Mouse (Mus musculus) kidney, embryonic 14.5 days (tissue): ENCODE measurements around the gene Sinhcaf. TPM values are rescaled to one million over a fixed set of nuclear protein-coding genes. Genes with fewer than 3 reads are reported as not detected.

Source experiments
- ATAC-seq: fragments of 200-750 bp; cut with Nextera tagmentation; 2 replicates; pipeline ENCODE4 v1.8.0; 2017; ENCODE audit warnings: moderate number of reproducible peaks, mild to moderate bottlenecking, moderate TSS enrichment, moderate library complexity; ENCODE audit not compliant: low FRiP score, low TSS enrichment
- H3K27ac ChIP-seq: fragments of 300-500 bp; sonication (generic); 2 replicates; pipeline ENCODE4 v1.5.1; 2014; ENCODE audit warnings: low read depth, mild to moderate bottlenecking, low read length, moderate library complexity, mixed read lengths
- H3K27me3 ChIP-seq: fragments of 300-500 bp; sonication (generic); 2 replicates; pipeline ENCODE4 v1.6.1; 2014; ENCODE audit warnings: mild to moderate bottlenecking, low read length; ENCODE audit not compliant: control insufficient read depth, insufficient read depth
- H3K36me3 ChIP-seq: fragments of 300-500 bp; sonication (generic); 2 replicates; pipeline ENCODE4 v1.6.1; 2014; ENCODE audit warnings: low read length, mixed read lengths; ENCODE audit not compliant: control insufficient read depth, insufficient read depth
- H3K4me1 ChIP-seq: fragments of 300-500 bp; sonication (generic); 2 replicates; pipeline ENCODE4 v1.6.1; 2014; ENCODE audit warnings: low read length, mixed read lengths; ENCODE audit not compliant: control insufficient read depth, insufficient read depth
- H3K4me2 ChIP-seq: fragments of 300-500 bp; sonication (generic); replicated peaks from 2 replicates; pipeline ENCODE4 v1.6.1; 2014; ENCODE audit warnings: low read depth, mild to moderate bottlenecking, low read length
- H3K4me3 ChIP-seq: fragments of 300-500 bp; sonication (generic); 2 replicates; pipeline ENCODE4 v1.5.1; 2014; ENCODE audit warnings: mild to moderate bottlenecking, low read length
- H3K9ac ChIP-seq: fragments of 300-500 bp; sonication (generic); 2 replicates; pipeline ENCODE4 v1.6.1; 2014; ENCODE audit warnings: low read depth, mild to moderate bottlenecking, low read length, moderate library complexity
- H3K9me3 ChIP-seq: fragments of 300-500 bp; sonication (generic); 2 replicates; pipeline ENCODE4 v1.6.1; 2016; ENCODE audit warnings: low read length; ENCODE audit not compliant: control insufficient read depth
- WGBS: fragments of 180-500 bp; shearing (Covaris S2); extraction: QIAGEN DNeasy Blood & Tissue Kit; methylation state at CpG from one replicate; pipeline ENCODE4 v1.1.7; 2014; 5-methylcytosine and 5-hydroxymethylcytosine counted together
- polyA plus RNA-seq: library from polyadenylated mRNA; unstranded; fragments of >200 nt; fragmentation: Nextera tagmentation; extraction: Ambion mirVana; gene quantifications from 2 replicates; pipeline ENCODE4 v1.2.1, GENCODE M21; 2014

Gene Sinhcaf
- polyA plus RNA-seq, 1 experiment from 2014 or later = 181 TPM

DNA sequence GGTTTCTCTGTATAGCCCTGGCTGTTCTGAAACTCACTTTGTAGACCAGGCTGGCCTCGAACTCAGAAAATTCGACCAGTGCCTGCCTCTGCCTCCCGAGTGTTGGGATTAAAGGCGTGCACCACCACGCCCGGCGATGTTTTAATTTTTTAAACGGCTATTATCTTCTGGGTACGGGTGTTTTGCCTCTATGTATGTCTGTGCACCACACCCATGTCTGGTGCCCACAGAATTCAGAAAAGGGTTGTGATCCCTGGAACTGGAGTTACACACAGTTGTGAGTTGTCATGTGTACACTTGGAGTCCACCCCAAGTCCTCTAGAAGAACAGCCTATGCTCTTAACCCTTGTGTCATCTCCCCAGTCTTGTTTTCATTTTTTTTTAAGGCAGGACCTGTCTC is 39.3 kb downstream of the Sinhcaf start:
- Histone ChIP-seq H3K9me3 (no peaks in the 10 kb centered on the region), H3K4me1 (no peaks in the 10 kb centered on the region), H3K4me2 (no peak overlapping the region), H3K9ac (no peak overlapping the region), H3K36me3 (no peaks in the 10 kb centered on the region), H3K27ac (no peak overlapping the region), H3K27me3 (no peaks in the 10 kb centered on the region), H3K4me3 (no peak overlapping the region)
- WGBS = 89% methylated on average over 9 of the region's 9 CpGs
- no peak for ATAC-seq

DNA sequence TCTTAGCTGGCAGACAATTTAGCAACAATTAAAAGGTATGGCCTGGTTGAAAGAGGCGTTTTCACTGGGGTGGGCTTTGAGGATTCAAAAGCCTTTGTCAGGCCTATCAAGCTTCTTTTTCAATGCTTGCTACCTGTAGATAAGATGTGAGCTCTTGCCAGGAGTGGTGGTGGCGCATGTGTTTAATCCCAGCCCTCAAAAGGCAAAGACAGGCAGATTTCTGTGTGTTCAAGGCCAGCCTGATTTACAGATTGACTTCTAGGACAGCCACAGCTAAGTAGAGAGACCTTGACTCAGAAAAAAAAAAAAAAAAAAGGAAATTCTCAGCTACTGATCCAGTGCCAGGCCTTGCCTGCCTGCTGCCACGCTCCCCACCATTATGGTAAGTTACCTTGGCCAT is 43.5 kb downstream of the Sinhcaf start:
- no peaks in the 10 kb centered on the region for H3K9me3 ChIP-seq
- no peak overlapping the region for H3K4me3 ChIP-seq
- no peaks in the 10 kb centered on the region for H3K27me3 ChIP-seq
- no peaks in the 10 kb centered on the region for H3K36me3 ChIP-seq
- 89% methylated on average over 3 of the region's 3 CpGs for WGBS
- no peak overlapping the region for H3K9ac ChIP-seq
- H3K4me1 ChIP-seq = no peaks in the 10 kb centered on the region
- H3K27ac ChIP-seq = no peak overlapping the region
- ATAC-seq = no peak
- no peak overlapping the region for H3K4me2 ChIP-seq

DNA sequence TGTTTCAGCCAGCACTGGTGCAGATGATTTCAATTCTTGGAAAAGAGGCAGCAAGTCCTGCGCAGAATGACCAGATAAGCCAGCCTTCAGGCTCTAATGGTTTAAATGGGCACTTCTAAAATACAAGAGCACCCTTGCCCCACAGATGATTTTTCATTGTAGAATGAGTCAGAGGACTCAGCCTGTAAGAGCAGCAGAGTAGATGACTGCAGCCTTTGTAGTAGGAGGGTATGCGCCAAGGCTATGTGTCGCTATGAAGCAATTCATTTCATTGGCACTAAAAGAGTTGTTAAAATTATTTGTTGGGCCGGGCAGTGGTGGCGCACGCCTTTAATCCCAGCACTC is 49.8 kb downstream of the Sinhcaf start:
- Histone ChIP-seq H3K9me3 (no peaks in the 10 kb centered on the region), H3K27me3 (no peaks in the 10 kb centered on the region), H3K36me3 (no peaks in the 10 kb centered on the region), H3K4me1 (no peaks in the 10 kb centered on the region; the same call in 1 of the 2 replicates), H3K4me2 (peak overlapping the region; percentile 81), H3K4me3 (peak overlapping the region; percentile 81), H3K9ac (peak overlapping the region; percentile 78; the same call in 1 of the 2 replicates), H3K27ac (peak overlapping the region; percentile 86)
- 57% methylated on average over 6 of the region's 6 CpGs for WGBS
- peak; percentile 33 for ATAC-seq

DNA sequence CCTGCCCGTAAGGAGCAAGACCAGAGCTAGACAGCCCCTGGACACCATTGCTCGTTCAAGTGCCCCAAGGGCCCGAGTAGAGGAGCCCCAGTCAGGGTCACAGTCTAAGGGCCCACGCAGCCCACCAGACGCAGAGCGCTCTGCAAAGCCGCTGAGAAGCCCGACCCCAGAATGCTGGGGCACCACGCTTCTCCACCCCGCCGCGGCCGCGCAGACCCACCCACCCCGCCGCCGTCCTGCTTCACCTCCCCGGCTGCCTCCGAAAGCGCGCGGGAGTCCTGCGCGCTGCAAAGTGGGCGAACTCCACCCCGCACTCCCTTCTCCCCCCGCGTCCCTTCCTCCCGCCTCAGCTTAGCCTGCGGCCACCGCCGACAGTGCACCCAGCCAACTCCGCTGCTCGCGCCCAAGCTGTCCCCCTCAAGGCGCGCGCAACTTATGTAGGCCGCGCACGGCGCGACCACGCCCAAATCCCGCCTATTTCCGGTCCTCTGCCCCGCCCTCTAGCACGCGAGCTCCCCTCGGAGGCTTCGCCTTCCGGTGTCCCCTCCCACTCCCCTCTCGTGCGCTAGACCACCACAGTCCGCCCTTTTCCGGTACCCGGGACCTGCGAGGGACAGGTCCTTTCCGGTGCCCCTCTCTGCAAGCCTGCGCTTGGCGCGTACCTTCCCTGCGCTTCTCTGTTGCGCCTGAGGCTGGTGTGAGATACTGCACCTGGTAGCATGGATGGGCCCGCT is 50.3 kb downstream of the Sinhcaf start, which contains the start of gene Caprin2:
Gene Caprin2, minus strand, starts transcription at position 465 of the 734 bp plus-strand sequence.
- Histone ChIP-seq H3K9me3 (no peaks in the 10 kb centered on the region), H3K4me3 (peak within 1 kb of the TSS; percentile 81), H3K27me3 (no peaks in the 10 kb centered on the region), H3K27ac (peak within 1 kb of the TSS; percentile 86), H3K9ac (peak within 1 kb of the TSS; percentile 78), H3K4me2 (peak within 1 kb of the TSS; percentile 81), H3K36me3 (no peaks in the 10 kb centered on the region), H3K4me1 (no peaks in the 10 kb centered on the region; the same call in 1 of the 2 replicates)
- under 1% methylated on average over 58 of the region's 65 CpGs for WGBS
- peak; percentile 99 for ATAC-seq

DNA sequence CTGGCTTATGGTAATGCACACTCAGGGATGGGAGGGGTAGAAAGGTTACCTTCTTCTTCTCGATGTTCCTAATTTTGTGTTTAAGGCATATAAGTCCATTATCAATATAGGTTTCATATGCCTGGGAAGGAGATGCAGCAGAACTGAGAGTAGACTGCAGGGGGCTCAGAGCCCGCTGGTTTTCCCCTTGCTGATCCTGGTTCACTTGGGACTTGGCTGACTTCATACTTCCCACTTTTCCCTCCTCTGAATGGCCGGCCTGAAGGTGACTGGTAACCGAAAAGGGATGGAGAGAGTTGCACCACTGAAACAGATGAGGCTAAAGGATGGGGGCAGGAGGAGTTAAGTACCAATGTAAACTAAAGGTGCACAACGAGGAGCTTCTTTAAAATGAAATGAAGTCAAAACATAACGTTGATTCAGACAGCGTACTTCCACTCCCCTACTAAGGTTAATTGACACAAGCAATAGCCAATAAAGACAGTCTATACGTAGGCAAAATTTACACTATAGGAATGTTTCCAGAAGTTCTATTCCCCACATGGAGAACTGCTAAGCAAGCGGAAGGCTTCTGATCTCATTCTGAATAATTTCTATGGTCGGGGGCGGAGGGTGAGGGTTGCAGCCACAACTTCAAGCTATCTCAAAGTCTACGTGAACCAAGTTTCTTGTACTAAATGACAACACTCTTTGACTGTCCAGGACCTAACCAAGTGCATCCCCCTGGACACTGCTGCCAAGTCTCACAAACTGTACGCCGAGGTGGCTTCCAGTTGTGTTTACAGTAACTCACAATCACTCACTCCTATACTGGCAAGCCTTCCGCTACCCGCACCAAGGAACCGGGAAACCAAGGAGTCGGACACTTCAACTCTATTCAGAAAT is 51.1 kb downstream of the Sinhcaf start:
- Histone ChIP-seq H3K4me1 (no peaks in the 10 kb centered on the region; the same call in 1 of the 2 replicates), H3K9me3 (no peaks in the 10 kb centered on the region), H3K36me3 (no peaks in the 10 kb centered on the region), H3K9ac (peak overlapping the region; percentile 78), H3K27ac (peak overlapping the region; percentile 86), H3K4me2 (peak overlapping the region; percentile 81), H3K4me3 (peak overlapping the region; percentile 81), H3K27me3 (no peaks in the 10 kb centered on the region)
- ATAC-seq = no peak
- 13% methylated on average over 18 of the region's 18 CpGs for WGBS

DNA sequence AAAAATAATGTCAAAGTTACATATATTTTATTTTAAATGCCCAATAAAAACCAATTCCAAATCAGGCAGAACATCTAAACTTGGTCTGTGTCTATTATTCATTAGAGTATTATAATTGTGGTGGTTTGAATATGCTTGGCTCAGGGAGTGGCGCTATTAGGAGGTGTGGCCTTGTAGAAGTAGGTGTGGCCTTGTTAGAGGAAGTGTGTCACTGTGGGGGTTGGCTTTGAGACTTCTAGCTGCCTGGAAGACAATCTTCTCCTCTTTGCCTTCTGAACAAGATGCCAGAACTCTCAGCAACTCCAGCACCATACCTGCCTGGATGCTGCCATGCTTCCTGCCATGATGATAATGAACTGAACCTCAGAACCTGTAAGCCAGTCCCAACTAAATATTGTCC is 72.4 kb downstream of the Sinhcaf start:
- H3K27ac ChIP-seq = no peak overlapping the region
- H3K4me2 ChIP-seq = no peak overlapping the region
- no peaks in the 10 kb centered on the region for H3K4me1 ChIP-seq
- WGBS = 91% methylated on average over 1 of the region's 1 CpGs
- ATAC-seq = no peak
- H3K9me3 ChIP-seq = no peaks in the 10 kb centered on the region
- no peak overlapping the region for H3K4me3 ChIP-seq
- no peaks in the 10 kb centered on the region for H3K27me3 ChIP-seq
- no peaks in the 10 kb centered on the region for H3K36me3 ChIP-seq
- H3K9ac ChIP-seq = no peak overlapping the region

Other genes starting within 250 kb of the Sinhcaf start
- gene Ipo8, start 115.0 kb downstream of the Sinhcaf start, polyA plus RNA-seq = 30.8 and 32.2 TPM in 2 replicates
- 16.4 TPM in 2 replicates for gene Caprin2, start 50.2 kb downstream of the Sinhcaf start, polyA plus RNA-seq
- 11.8 and 18.1 TPM in 2 replicates for gene Dennd5b, start 155.2 kb upstream of the Sinhcaf start, polyA plus RNA-seq
- gene Gm10203, start 183.7 kb upstream of the Sinhcaf start, polyA plus RNA-seq = not detected in 2 replicates
- 20.5 and 23.0 TPM in 2 replicates for gene Etfbkmt, start 193.4 kb upstream of the Sinhcaf start, polyA plus RNA-seq
- gene Amn1, start 242.2 kb upstream of the Sinhcaf start, polyA plus RNA-seq = 32.5 and 35.7 TPM in 2 replicates